Mouse (Mus musculus) heart, embryonic 13.5 days (tissue): Measurements from ENCODE around the gene Grm5. TPM values are rescaled to one million over a fixed set of nuclear protein-coding genes. Genes with fewer than 3 reads are reported as not detected.

Source experiments
- ATAC-seq: fragments of 200-750 bp; cut with Nextera tagmentation; 2 replicates; pipeline ENCODE4 v1.8.0; 2017; ENCODE audit warnings: moderate TSS enrichment; ENCODE audit not compliant: insufficient number of reproducible peaks, low FRiP score, low TSS enrichment; ENCODE audit errors: extremely low read depth
- H3K27ac ChIP-seq: fragments of 300-500 bp; sonication (generic); replicated peaks from 2 replicates; pipeline ENCODE4 v1.5.1; 2015; ENCODE audit warnings: moderate library complexity, mild to moderate bottlenecking, inconsistent platforms
- H3K27me3 ChIP-seq: fragments of 300-500 bp; sonication (generic); replicated peaks from 2 replicates; pipeline ENCODE4 v1.6.1; 2015; ENCODE audit warnings: mild to moderate bottlenecking, inconsistent platforms
- H3K36me3 ChIP-seq: fragments of 300-500 bp; sonication (generic); 2 replicates; pipeline ENCODE4 v1.6.1; 2015; ENCODE audit warnings: mild to moderate bottlenecking, inconsistent platforms
- H3K4me1 ChIP-seq: fragments of 300-500 bp; sonication (generic); 2 replicates; pipeline ENCODE4 v1.6.1; 2015; ENCODE audit warnings: inconsistent platforms
- H3K4me2 ChIP-seq: fragments of 300-500 bp; sonication (generic); 2 replicates; pipeline ENCODE4 v1.6.1; 2015; ENCODE audit warnings: inconsistent platforms, mild to moderate bottlenecking, moderate library complexity
- H3K4me3 ChIP-seq: fragments of 300-500 bp; sonication (generic); 2 replicates; pipeline ENCODE4 v1.5.1; 2015; ENCODE audit warnings: moderate library complexity, mild to moderate bottlenecking, inconsistent platforms
- H3K9ac ChIP-seq: fragments of 300-500 bp; sonication (generic); 2 replicates; pipeline ENCODE4 v1.6.1; 2015; ENCODE audit warnings: inconsistent platforms, mild to moderate bottlenecking, moderate library complexity
- H3K9me3 ChIP-seq: fragments of 300-500 bp; sonication (generic); 2 replicates; pipeline ENCODE4 v1.6.1; 2016; ENCODE audit warnings: inconsistent platforms
- WGBS: fragments of 180-500 bp; shearing (Covaris S2); methylation state at CpG from one replicate; pipeline ENCODE4 v1.1.7; 2015; ENCODE audit warnings: mixed read lengths; 5-methylcytosine and 5-hydroxymethylcytosine counted together
- polyA plus RNA-seq: library from polyadenylated mRNA; unstranded; fragments of >200 nt; fragmentation: Nextera tagmentation; extraction: Ambion mirVana; gene quantifications from 2 replicates; pipeline ENCODE4 v1.2.1, GENCODE M21; 2015

Grm5 gene
- polyA plus RNA-seq, 1 experiment from 2014 or later: 0.03 TPM

DNA sequence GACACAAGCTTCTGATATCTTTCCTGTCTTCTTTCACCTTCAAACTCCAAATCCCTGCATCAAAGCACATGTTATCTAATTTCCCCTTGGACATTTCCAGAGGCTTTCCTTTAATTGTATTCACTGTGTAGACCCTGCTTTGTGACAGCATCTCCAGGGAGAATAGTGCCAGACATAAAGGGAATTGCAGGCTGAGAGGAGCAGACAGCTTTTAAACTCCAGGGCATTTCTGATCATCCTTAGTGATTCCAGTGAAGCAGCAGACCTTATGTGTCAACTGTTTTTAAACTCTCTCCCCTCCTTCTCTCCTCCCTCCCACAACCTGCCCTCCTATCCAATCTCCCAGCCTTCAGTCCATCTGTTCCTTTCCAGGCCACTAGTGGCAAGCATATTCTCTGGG, 507.1 kb downstream of the Grm5 start:
- Histone ChIP-seq H3K27ac (no peak overlapping the region), H3K4me1 (no peaks in the 10 kb centered on the region), H3K9ac (no peak overlapping the region), H3K9me3 (peaks cover 14% of the 10 kb centered on the region), H3K27me3 (no peaks in the 10 kb centered on the region), H3K4me2 (no peak overlapping the region), H3K4me3 (no peak overlapping the region), H3K36me3 (no peaks in the 10 kb centered on the region)
- no peak for ATAC-seq

DNA sequence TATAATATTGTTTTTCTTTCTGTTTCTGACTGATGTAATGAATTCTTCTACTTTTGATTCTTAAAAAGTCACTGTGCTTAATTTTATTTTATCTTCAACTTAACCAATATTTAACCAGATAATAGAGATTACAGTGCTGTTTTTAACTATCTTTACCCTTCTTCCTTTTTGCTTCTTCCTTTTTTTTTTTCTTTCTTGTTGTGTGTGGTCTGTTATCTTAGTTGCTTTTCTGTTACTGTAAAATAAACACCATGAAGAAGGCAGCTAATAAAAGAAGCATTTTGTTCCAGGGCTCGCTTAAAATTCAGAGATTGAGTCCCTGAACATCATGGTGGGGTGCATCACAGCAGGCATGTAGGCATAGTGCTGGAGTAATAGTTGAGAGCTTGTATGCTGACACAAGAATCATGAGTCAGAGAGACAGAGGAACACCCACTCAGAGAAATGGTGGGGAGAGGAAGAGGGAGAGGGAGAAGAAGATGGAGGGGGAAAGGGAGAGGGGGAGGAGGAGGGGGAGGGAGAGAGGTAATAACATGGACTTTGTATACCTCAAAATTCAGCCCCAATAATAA, 512.7 kb downstream of the Grm5 start:
- Histone ChIP-seq H3K9me3 (no peaks in the 10 kb centered on the region), H3K4me1 (no peaks in the 10 kb centered on the region), H3K36me3 (no peaks in the 10 kb centered on the region), H3K27me3 (no peaks in the 10 kb centered on the region), H3K9ac (no peak overlapping the region), H3K4me2 (no peak overlapping the region), H3K4me3 (no peak overlapping the region), H3K27ac (no peak overlapping the region)
- WGBS: 30% methylated on average over 1 of the region's 1 CpGs
- no peak for ATAC-seq

DNA sequence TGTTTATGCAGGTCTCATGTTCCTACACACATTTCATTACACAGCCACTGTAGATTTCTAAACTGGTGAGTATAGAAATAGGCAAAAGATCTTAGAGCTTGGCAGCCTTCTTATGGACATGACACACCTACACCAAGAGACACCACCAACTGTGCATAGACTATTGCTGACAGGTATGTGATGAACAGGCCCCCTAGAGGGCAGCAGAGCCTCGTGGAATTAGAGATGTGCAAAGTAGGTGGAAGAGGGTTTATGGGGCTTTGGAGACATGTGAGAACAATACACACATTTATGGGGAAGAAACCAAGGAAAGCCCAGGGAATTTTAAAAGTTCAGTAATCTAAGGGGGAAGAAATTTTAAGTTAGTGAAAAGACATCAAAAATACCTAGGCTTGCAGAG, 513.7 kb downstream of the Grm5 start:
- Histone ChIP-seq H3K4me3 (no peak overlapping the region), H3K9ac (no peak overlapping the region), H3K4me1 (no peaks in the 10 kb centered on the region), H3K9me3 (no peaks in the 10 kb centered on the region), H3K27me3 (no peaks in the 10 kb centered on the region), H3K36me3 (no peaks in the 10 kb centered on the region), H3K27ac (no peak overlapping the region), H3K4me2 (no peak overlapping the region)
- WGBS: 5% methylated on average over 1 of the region's 1 CpGs
- ATAC-seq: no peak

DNA sequence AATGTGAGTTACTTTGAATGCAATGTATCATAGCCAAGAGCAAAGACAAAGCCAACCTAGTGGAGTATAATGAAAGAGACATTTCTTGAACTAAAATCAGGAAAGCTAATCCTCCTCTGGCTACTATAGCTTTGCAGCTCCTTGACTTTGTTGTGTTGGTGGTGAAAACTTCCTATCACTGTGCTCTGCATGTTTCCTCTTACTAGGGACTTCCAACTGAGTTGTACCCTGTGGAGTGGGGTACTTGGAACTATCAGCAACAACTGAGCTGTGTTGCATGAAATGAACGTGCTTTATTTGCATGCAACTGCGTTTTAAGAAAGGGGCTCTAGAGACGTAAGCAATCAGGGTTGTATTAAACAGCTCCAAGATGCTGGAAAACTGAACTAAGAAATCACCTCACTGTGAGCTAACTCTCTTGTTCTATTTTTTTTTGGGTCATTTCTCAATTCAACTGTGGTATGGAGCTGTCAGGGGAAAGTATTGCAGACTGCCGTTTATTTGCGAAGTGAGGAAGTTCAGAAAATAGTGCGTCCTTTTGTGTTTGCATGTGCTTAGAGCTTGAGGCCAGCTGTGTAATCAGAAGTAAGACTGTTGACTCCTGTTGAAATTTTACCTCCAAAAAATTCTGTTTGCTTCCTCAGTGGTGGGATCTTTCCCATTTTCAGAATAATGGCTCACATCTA, 532.9 kb downstream of the Grm5 start:
- H3K4me3 ChIP-seq: no peak overlapping the region
- H3K4me1 ChIP-seq: no peaks in the 10 kb centered on the region
- no peak overlapping the region for H3K4me2 ChIP-seq
- H3K36me3 ChIP-seq: no peaks in the 10 kb centered on the region
- no peaks in the 10 kb centered on the region for H3K27me3 ChIP-seq
- no peak overlapping the region for H3K9ac ChIP-seq
- no peak overlapping the region for H3K27ac ChIP-seq
- no peak for ATAC-seq
- WGBS: 73% methylated on average over 6 of the region's 6 CpGs
- H3K9me3 ChIP-seq: no peaks in the 10 kb centered on the region

DNA sequence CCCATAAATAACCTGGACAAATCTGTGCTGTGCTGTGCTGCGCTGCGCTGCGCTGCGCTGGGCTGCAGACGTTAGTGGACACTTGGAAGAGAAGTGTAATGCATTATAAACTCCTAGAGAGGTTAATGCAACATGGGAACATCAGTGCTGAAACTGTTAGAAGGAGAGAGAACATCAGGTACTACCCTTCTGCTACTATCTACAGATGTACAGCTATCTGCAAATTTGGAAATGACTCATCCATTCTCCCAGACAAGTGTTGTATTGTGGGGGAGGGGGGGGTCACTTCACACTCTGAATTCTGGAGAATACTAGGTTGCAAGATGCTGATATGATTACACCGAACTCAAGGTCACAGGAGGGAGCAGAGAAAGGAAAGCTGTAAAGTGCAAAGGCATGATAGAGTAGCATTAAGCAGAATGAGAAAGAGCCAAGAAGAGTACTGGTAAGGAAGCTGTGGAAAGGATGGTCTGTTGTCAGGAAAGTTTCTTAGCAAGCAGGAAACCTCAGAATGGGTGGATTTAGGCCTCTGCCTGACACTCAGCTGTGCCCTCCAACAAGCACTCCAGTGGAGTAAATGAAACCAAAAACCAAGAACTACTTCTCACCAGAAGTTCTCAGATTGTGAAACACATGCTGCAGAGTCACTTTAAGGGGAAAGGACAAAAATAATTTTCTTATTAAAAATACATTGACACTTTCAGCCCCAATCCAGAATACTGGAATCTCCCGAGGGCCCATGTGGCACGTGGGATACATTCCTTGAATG, 544.3 kb downstream of the Grm5 start:
- H3K4me1 ChIP-seq: peaks cover 8% of the 10 kb centered on the region
- no peaks in the 10 kb centered on the region for H3K9me3 ChIP-seq
- no peak for ATAC-seq
- no peak overlapping the region for H3K27ac ChIP-seq
- WGBS: 78% methylated on average over 8 of the region's 8 CpGs
- H3K4me2 ChIP-seq: no peak overlapping the region
- H3K9ac ChIP-seq: no peak overlapping the region
- no peak overlapping the region for H3K4me3 ChIP-seq
- peaks cover 32% of the 10 kb centered on the region for H3K27me3 ChIP-seq
- no peaks in the 10 kb centered on the region for H3K36me3 ChIP-seq

DNA sequence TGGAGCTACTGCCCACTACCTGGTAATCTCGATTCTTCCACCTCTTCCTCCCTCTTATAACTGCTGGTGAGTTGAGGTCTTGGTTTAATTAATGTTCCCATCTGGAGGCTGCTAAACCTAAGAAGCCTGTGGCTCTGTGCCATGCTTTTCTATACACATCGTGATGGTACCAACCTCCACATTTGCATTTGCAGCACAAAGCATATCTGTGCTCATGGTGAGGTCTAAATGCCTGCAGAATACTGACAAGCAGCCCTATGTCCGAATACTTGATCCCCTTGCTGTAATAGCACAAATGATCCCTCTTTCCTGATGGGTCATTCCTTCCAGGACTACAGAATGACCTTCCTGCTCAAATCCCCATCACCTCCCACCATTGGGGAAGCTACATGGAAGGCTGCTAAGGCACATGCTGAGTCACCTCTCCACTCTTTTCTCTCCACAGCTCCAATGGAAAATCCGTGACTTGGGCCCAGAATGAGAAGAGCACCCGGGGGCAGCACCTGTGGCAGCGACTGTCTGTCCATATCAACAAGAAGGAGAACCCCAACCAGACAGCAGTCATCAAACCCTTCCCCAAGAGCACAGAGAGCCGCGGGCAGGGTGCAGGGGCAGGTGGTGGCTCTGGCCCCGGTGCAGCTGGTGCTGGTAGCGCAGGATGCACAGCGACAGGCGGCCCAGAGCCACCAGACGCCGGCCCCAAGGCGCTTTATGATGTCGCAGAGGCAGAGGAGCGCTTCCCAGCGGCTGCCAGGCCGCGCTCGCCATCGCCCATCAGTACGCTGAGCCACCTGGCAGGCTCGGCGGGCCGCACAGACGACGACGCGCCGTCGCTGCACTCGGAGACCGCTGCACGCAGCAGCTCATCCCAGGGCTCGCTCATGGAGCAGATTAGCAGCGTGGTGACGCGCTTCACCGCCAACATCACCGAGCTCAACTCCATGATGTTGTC, 545.8 kb downstream of the Grm5 start:
- Histone ChIP-seq H3K4me2 (peak overlapping the region; percentile 77), H3K9me3 (no peaks in the 10 kb centered on the region), H3K27me3 (peaks cover 32% of the 10 kb centered on the region), H3K27ac (no peak overlapping the region), H3K4me1 (peaks cover 8% of the 10 kb centered on the region), H3K4me3 (peak overlapping the region; percentile 49), H3K36me3 (no peaks in the 10 kb centered on the region), H3K9ac (peak overlapping the region; percentile 58)
- WGBS: 9% methylated on average over 41 of the region's 41 CpGs
- no peak for ATAC-seq

DNA sequence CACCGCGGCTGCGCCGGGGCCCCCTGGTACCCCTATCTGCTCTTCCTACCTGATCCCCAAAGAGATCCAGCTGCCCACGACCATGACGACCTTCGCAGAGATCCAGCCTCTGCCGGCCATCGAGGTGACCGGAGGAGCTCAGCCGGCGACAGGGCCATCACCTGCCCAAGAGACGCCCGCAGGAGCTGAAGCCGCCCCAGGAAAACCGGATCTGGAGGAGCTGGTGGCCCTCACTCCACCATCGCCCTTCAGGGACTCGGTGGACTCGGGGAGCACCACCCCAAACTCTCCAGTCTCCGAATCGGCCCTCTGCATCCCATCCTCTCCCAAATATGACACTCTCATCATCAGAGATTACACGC, 546.5 kb downstream of the Grm5 start:
- Histone ChIP-seq H3K4me3 (peak overlapping the region; percentile 49), H3K4me1 (peaks cover 8% of the 10 kb centered on the region), H3K36me3 (no peaks in the 10 kb centered on the region), H3K27ac (no peak overlapping the region), H3K9ac (peak overlapping the region; percentile 58), H3K4me2 (peak overlapping the region; percentile 77), H3K9me3 (no peaks in the 10 kb centered on the region), H3K27me3 (peaks cover 32% of the 10 kb centered on the region)
- no peak for ATAC-seq
- 20% methylated on average over 22 of the region's 22 CpGs for WGBS

DNA sequence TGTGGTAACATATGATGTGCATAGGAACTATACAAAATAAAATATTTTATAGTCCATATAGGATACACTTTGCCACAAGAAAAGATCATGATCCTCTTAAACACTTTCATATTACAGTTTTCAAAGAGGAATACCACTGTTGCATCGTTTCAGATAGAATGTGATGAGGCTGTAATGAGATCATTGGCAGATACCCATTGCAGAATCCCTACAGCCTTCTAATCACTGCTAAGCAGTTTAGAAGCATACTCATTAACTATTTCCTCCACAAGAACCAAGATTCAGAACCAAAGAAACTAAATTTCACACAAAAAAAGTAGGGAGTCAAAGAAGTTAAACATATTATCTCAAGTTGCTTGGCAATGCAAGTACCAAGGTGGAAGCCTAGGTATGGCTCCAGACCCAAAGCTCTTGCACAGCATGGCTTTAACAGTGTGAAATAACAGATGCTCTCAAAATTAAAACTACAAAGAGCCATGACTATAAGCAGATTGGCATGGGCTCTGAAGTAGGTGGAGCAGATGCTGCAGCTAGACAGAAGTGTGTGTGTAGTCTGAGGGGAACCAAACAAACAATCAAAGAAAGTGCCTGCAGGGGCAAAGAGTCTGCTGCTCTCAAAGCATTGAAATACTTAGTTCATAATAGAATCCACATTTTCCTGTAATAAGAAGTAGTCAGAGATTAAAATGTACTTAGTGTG, 575.7 kb downstream of the Grm5 start:
- no peak for ATAC-seq
- no peaks in the 10 kb centered on the region for H3K4me1 ChIP-seq

DNA sequence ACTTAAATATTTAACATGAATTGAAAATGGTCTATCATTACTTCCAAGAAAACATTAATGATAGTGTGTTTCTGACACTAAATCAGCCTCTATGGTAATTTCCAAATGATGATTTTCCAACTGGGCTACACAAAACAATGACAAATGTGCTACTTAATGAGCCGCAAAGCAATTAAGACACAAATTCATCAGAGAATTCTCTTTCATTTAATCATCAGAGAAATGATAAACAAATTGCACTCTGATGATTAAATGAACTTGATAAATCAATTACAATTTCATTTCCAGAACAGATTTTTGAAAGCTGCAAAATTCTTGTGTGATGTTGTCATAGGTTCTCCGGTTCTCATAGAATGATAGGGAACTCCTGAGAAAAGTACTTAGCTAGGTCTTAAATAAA, 577.6 kb downstream of the Grm5 start:
- Histone ChIP-seq H3K9me3 (no peaks in the 10 kb centered on the region), H3K9ac (no peak overlapping the region), H3K27me3 (no peaks in the 10 kb centered on the region), H3K4me2 (no peak overlapping the region), H3K27ac (no peak overlapping the region), H3K36me3 (no peaks in the 10 kb centered on the region), H3K4me1 (no peaks in the 10 kb centered on the region), H3K4me3 (no peak overlapping the region)
- no peak for ATAC-seq
- WGBS: 76% methylated on average over 2 of the region's 2 CpGs

More for the DNA sequence above, 575.7 kb downstream of the Grm5 start:
- no peaks in the 10 kb centered on the region for H3K9me3 ChIP-seq
- H3K36me3 ChIP-seq: no peaks in the 10 kb centered on the region
- no peak overlapping the region for H3K27ac ChIP-seq
- no peak overlapping the region for H3K4me2 ChIP-seq
- no peaks in the 10 kb centered on the region for H3K27me3 ChIP-seq
- no peak overlapping the region for H3K9ac ChIP-seq
- 55% methylated on average over 1 of the region's 1 CpGs for WGBS
- no peak overlapping the region for H3K4me3 ChIP-seq
